In genomic region chr12:106952621-106953020, GRCm38 (mm10) we compare ENCODE assay signal across 27 mouse cellular contexts.
DNase-seq lines count a peak whose midpoint lies in the region; ATAC-seq lines count a peak whose summit lies in the region.
"Had no signal": no experiment of that assay in that cellular context is flagged by ENCODE, and none has a peak within 500 bp of the region (broad histone marks: within the 10 kb centered on the region; RNA-seq: fewer than 3 reads in every experiment).

No protein-coding gene starts in this region.

- no peaks in the 10 kb centered on the region for H3K27me3 ChIP-seq in hindbrain, embryonic 16.5 days (replicated peaks; ENCODE audit: control insufficient read depth, insufficient read depth, low read length)
- no peaks in the 10 kb centered on the region for H3K27me3 ChIP-seq in hindbrain, embryonic 14.5 days (ENCODE audit: control insufficient read depth, insufficient read depth, low read length)
- H3K27me3 ChIP-seq in midbrain, embryonic 11.5 days (ENCODE audit: control insufficient read depth, insufficient read depth, low read length): no peaks in the 10 kb centered on the region
- no peaks in the 10 kb centered on the region for H3K27me3 ChIP-seq in midbrain, embryonic 10.5 days (ENCODE audit: low read depth, poor library complexity, severe bottlenecking)
- no peaks in the 10 kb centered on the region for H3K27me3 ChIP-seq in midbrain, embryonic 13.5 days
- H3K27me3 ChIP-seq: CH12.LX; hindbrain, embryonic 12.5 days; intestine, embryonic 15.5 days; limb, embryonic 12.5 days; liver, embryonic 15.5 days; megakaryocyte, embryonic 14.5 days; neural tube, embryonic 15.5 days had no signal

- no peak overlapping the region for H3K27ac ChIP-seq in hindbrain, embryonic 16.5 days (ENCODE audit: low read depth, low read length)
- H3K27ac ChIP-seq in hindbrain, embryonic 14.5 days: no peak overlapping the region
- no peak overlapping the region for H3K27ac ChIP-seq in midbrain, embryonic 11.5 days (ENCODE audit: low read depth, low read length)
- H3K27ac ChIP-seq in midbrain, embryonic 10.5 days (replicated peaks): no peak overlapping the region
- peak overlapping the region; percentile 58; the same call in 1 of the 2 replicates for H3K27ac ChIP-seq in midbrain, embryonic 13.5 days
- H3K27ac ChIP-seq: hindbrain, embryonic 12.5 days; intestine, embryonic 15.5 days; kidney, postnatal 0 days; left cerebral cortex, adult 2 months; limb, embryonic 12.5 days; liver, embryonic 15.5 days had no signal

- WGBS in hindbrain, embryonic 16.5 days: 50% methylated on average over 11 of the region's 11 CpGs
- WGBS in hindbrain, embryonic 14.5 days: 48% methylated on average over 11 of the region's 11 CpGs
- 91% methylated on average over 11 of the region's 11 CpGs for WGBS in midbrain, embryonic 11.5 days
- WGBS in midbrain, embryonic 10.5 days: 92% methylated on average over 11 of the region's 11 CpGs
- WGBS in midbrain, embryonic 13.5 days: 68% methylated on average over 11 of the region's 11 CpGs

- peak overlapping the region; percentile 5 for H3K4me2 ChIP-seq in hindbrain, embryonic 16.5 days (ENCODE audit: low read length)
- no peak overlapping the region for H3K4me2 ChIP-seq in hindbrain, embryonic 14.5 days (replicated peaks)
- H3K4me2 ChIP-seq in midbrain, embryonic 11.5 days: no peak overlapping the region
- H3K4me2 ChIP-seq in midbrain, embryonic 13.5 days (replicated peaks): no peak overlapping the region
- H3K4me2 ChIP-seq: hindbrain, embryonic 12.5 days; intestine, embryonic 15.5 days; limb, embryonic 12.5 days; liver, embryonic 15.5 days; neural tube, embryonic 15.5 days had no signal

- peaks cover 15% of the 10 kb centered on the region for H3K4me1 ChIP-seq in hindbrain, embryonic 16.5 days (ENCODE audit: control insufficient read depth, insufficient read depth, low read depth, low read length)
- H3K4me1 ChIP-seq in hindbrain, embryonic 14.5 days (replicated peaks; ENCODE audit: control insufficient read depth, insufficient read depth, low read length): 0 out of 2 replicates have a peak, but pooled peaks cover 6% of the 10 kb centered on the region
- no peaks in the 10 kb centered on the region for H3K4me1 ChIP-seq in midbrain, embryonic 11.5 days (ENCODE audit: control insufficient read depth, insufficient read depth, low read length)
- H3K4me1 ChIP-seq in midbrain, embryonic 10.5 days: no peaks in the 10 kb centered on the region
- H3K4me1 ChIP-seq in midbrain, embryonic 13.5 days (replicated peaks): peaks cover 31% of the 10 kb centered on the region
- H3K4me1 ChIP-seq: liver, embryonic 15.5 days; megakaryocyte, embryonic 14.5 days had no signal

- no peaks in the 10 kb centered on the region for H3K9me3 ChIP-seq in hindbrain, embryonic 16.5 days (ENCODE audit: control insufficient read depth, low read length)
- no peaks in the 10 kb centered on the region for H3K9me3 ChIP-seq in hindbrain, embryonic 14.5 days (ENCODE audit: control insufficient read depth, low read length)
- no peaks in the 10 kb centered on the region for H3K9me3 ChIP-seq in midbrain, embryonic 11.5 days (ENCODE audit: control insufficient read depth, low read length)
- H3K9me3 ChIP-seq in midbrain, embryonic 10.5 days (replicated peaks): no peaks in the 10 kb centered on the region
- no peaks in the 10 kb centered on the region for H3K9me3 ChIP-seq in midbrain, embryonic 13.5 days
- H3K9me3 ChIP-seq: hindbrain, embryonic 12.5 days; intestine, embryonic 15.5 days; limb, embryonic 12.5 days; liver, embryonic 15.5 days; neural tube, embryonic 15.5 days had no signal

- no peak overlapping the region for H3K4me3 ChIP-seq in hindbrain, embryonic 16.5 days (ENCODE audit: low read length)
- no peak overlapping the region for H3K4me3 ChIP-seq in hindbrain, embryonic 14.5 days (replicated peaks; ENCODE audit: low read length)
- H3K4me3 ChIP-seq in midbrain, embryonic 11.5 days (ENCODE audit: low read depth, low read length): no peak overlapping the region
- H3K4me3 ChIP-seq in midbrain, embryonic 10.5 days: no peak overlapping the region
- H3K4me3 ChIP-seq in midbrain, embryonic 13.5 days (replicated peaks): no peak overlapping the region
- H3K4me3 ChIP-seq: erythroblast, embryonic 14.5 days; hindbrain, embryonic 12.5 days; intestine, embryonic 15.5 days; left cerebral cortex, adult 2 months; limb, embryonic 12.5 days; liver, embryonic 15.5 days; megakaryocyte, embryonic 14.5 days; neural tube, embryonic 15.5 days had no signal

- ATAC-seq in hindbrain, embryonic 16.5 days: no peak
- ATAC-seq in hindbrain, embryonic 14.5 days (ENCODE audit: low FRiP score): no peak
- no peak for ATAC-seq in midbrain, embryonic 11.5 days (ENCODE audit: low FRiP score)
- no peak for ATAC-seq in midbrain, embryonic 13.5 days
- no peak for ATAC-seq in activated CD4-positive, CD25-positive, alpha-beta regulatory T cell, adult 4 months
- no peak for ATAC-seq in megakaryocyte, adult 5-6 weeks (ENCODE audit: poor library complexity, severe bottlenecking)
- ATAC-seq: intestine, embryonic 15.5 days had no signal

- H3K36me3 ChIP-seq in hindbrain, embryonic 16.5 days (ENCODE audit: control insufficient read depth, insufficient read depth, low read length): no peaks in the 10 kb centered on the region
- H3K36me3 ChIP-seq in hindbrain, embryonic 14.5 days (replicated peaks; ENCODE audit: control insufficient read depth, insufficient read depth): no peaks in the 10 kb centered on the region
- H3K36me3 ChIP-seq in midbrain, embryonic 11.5 days (ENCODE audit: control insufficient read depth, insufficient read depth, low read length): no peaks in the 10 kb centered on the region
- H3K36me3 ChIP-seq in midbrain, embryonic 10.5 days: no peaks in the 10 kb centered on the region
- no peaks in the 10 kb centered on the region for H3K36me3 ChIP-seq in midbrain, embryonic 13.5 days
- H3K36me3 ChIP-seq: hindbrain, embryonic 12.5 days; intestine, embryonic 15.5 days; limb, embryonic 12.5 days; liver, embryonic 15.5 days; neural tube, embryonic 15.5 days had no signal

- DNase-seq in hindbrain, embryonic 14.5 days (ENCODE audit: low spot score): no peak
- peak; percentile 12 for DNase-seq in midbrain, embryonic 11.5 days (ENCODE audit: low spot score, missing footprints)
- no peak for DNase-seq in midbrain, embryonic 10.5 days (ENCODE audit: low spot score)
- DNase-seq: adrenal gland, adult 8-10 months; cerebellum, adult 11-12 months; cerebellum, postnatal 10 days; gastrocnemius, postnatal 14 days; kidney, adult 8-10 months; kidney, postnatal 4 days; lung, postnatal 36 days; retina, postnatal 1 day; right cerebral cortex, postnatal 14 days; thymus, postnatal 4 days had no signal

- no peak overlapping the region for H3K9ac ChIP-seq in hindbrain, embryonic 16.5 days (ENCODE audit: low read depth, low read length)
- no peak overlapping the region for H3K9ac ChIP-seq in hindbrain, embryonic 14.5 days
- H3K9ac ChIP-seq in midbrain, embryonic 11.5 days (ENCODE audit: low read length): no peak overlapping the region
- H3K9ac ChIP-seq in midbrain, embryonic 13.5 days (replicated peaks): no peak overlapping the region
- H3K9ac ChIP-seq: hindbrain, embryonic 12.5 days; intestine, embryonic 15.5 days; limb, embryonic 12.5 days; liver, embryonic 15.5 days; neural tube, embryonic 15.5 days had no signal
